Mouse (Mus musculus) hematopoietic multipotent progenitor cell, adult 10-12 weeks (in vitro differentiated cells): ENCODE results near the gene Fnip2. TPM values are rescaled to one million over a fixed set of nuclear protein-coding genes. Genes with fewer than 3 reads are reported as not detected.

Source experiments
- polyA plus RNA-seq: library from polyadenylated mRNA; stranded (reverse); fragments of >175 nt; gene quantifications from 2 replicates; pipeline ENCODE4 v1.2.3, GENCODE M21; 2012; ENCODE audit warnings: low replicate concordance

The Fnip2 gene
- 1.3 and 1.5 TPM in 2 replicates for polyA plus RNA-seq

DNA sequence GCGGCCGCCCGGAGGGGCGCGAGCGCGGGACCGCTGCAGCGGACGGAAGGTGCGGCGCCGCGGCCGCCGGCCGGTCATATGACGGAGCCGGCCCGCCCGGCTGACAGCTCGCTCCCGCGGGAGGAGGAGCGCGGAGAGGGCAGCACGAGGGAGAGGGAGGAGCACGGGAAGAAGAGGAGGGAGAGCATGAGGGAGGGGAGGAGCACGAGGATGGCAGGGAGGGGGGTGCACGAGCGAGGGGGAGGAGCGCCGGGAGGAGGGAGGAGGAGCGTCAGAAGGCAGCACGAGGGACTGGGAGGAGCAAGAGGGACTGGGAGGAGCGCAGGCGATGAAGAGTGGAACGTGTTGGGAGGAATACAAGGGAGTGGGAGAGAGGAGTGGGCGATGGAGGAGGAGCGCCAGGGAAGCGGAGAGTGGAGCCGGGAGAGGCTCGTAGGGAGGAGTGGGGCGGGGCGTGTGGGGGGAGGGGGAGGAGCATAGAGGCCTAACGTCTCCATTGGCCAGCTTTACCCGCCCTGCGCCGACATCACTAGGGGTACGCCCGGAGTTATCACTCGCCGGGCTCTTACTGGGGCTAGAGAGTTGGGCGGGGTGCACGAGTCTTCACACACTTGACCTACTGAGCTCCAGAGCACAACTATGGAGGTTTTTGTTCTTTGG, at the start of gene Fnip2:
Gene Fnip2 (minus strand): TSS at position 94 of the 660 bp plus-strand sequence.

DNA sequence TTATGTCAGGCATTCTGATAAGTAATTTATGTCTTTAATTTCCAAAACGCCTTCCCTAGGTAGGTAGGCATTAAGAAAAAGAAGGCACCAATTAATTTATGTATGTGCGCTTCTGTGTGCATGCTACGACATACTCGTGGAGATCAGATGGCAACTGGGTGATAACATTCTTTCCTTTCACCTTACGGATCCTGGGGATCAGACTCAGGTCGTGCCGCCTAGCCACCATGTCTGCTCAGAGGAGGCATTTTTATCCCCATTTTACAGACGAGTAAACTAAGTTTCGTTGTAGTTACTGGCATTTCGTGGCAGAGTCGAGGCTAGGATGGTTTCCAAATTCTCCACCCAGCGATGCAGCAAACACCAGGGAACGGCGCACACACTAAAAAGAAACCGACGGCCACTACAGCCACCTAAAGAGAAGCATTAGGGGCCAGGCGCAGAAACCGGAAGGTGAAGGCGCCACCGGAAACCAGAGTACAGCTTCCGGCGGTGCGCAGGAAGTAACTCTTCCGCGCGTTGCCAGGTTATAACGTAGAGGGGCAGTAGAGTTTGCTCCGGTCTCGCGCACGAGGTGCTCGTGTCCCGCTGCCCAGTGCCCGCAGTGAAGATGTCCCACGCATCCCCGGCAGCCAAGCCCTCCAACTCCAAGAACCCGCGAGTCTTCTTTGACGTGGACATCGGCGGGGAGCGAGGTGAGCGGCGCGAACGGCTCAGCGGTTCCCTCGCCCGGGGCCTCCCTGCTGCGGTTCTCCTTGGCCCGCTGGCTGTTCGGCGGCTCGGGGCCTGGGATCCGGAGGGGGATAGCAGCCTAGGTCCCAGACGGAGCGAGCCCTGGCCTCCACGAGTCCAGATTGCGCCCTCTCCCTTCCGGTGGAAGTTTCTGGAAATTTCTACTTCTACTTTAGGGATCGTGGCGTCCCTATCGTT, 23.5 kb upstream of the Fnip2 start, which contains the start of gene Ppid:
Gene Ppid (plus strand): TSS at position 480 of the 930 bp plus-strand sequence.

Other genes starting within 250 kb of the Fnip2 start
- gene Gm17359, start 231.1 kb downstream of the Fnip2 start, polyA plus RNA-seq: not detected in 2 replicates
- 1.4 and 11.5 TPM in 2 replicates for gene Ppid, start 23.5 kb upstream of the Fnip2 start, polyA plus RNA-seq
- gene 4930579G24Rik, start 61.3 kb upstream of the Fnip2 start, polyA plus RNA-seq: 0.48 and 1.2 TPM in 2 replicates
- 13.3 and 18.9 TPM in 2 replicates for gene Etfdh, start 61.7 kb upstream of the Fnip2 start, polyA plus RNA-seq
- gene Rxfp1, start 170.1 kb upstream of the Fnip2 start, polyA plus RNA-seq: 0.19 and 0.22 TPM in 2 replicates